Mouse (Mus musculus) testis, postnatal 14 days (tissue): ENCODE results near the gene Zdhhc17.
A peak's percentile ranks its signal among the peaks of the same experiment; 100 is the strongest.

Source experiments
- DNase-seq: peaks from one replicate; pipeline ENCODE4 v3.0.0; 2021; ENCODE audit warnings: low spot score

Gene Zdhhc17

GRCm38 (mm10) chr10:111009641-111010479 is at the start of gene Zdhhc17:
Gene Zdhhc17 (minus strand): TSS chr10:111010140.
- DNase-seq, result peak; percentile 91

- no peak for DNase-seq
Observed at GRCm38 (mm10) chr10:111055770-111056169, 45.8 kb upstream of the Zdhhc17 start.

DNA sequence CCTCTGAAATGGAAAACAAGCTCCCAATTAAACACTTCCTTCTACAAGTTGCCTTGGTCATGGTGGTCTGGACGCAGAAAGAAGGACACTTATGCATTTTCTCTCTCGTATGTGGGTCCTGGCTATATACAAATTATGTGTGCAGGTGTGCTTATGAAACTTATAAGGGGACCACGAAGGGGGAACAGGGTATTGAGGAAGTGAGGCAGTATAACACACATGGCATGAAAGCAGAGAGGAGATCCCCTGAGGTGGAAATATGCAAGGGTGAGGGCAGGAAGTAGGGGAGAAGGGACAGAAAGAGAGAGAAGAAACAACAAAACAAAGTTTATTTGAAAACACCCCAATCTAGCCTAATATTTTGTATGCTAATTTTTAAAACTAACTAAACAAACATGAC is 41.7 kb upstream of the Zdhhc17 start:
- no peak for DNase-seq

GRCm38 (mm10) chr10:111050511-111050910 is 40.6 kb upstream of the Zdhhc17 start:
- DNase-seq, result no peak

- peak; percentile 24 for DNase-seq
Observed at GRCm38 (mm10) chr10:111050061-111050460, 40.1 kb upstream of the Zdhhc17 start.

- DNase-seq, result no peak
Observed at GRCm38 (mm10) chr10:111047895-111048294, 38.0 kb upstream of the Zdhhc17 start.

DNA sequence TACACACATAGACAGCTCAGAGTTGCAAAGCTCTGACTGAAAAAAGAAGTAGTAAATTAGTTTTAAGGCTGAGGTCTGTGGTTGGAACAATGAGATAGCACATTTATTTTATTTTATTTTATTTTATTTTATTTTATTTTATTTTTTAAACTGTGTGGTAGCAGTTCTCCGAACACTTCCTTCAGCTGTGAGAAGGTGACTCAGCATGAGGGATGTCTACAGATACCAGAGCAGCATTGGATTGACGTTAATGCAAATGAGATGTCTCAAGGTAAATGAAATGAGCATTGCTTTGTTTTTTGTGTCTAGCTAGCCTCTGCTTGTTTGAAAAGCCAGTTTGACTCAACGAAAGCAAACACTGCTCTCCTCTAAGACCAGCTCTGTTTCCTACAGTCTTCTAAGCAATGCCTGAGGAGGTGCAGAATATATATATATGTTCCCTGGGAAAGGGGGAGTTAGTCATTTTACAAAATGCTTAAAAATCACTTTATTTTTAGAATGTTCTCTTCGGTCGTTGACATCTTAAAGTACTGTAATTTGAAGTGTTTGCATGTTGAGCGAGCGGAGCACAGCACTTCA is 30.2 kb upstream of the Zdhhc17 start:
- no peak for DNase-seq

DNA sequence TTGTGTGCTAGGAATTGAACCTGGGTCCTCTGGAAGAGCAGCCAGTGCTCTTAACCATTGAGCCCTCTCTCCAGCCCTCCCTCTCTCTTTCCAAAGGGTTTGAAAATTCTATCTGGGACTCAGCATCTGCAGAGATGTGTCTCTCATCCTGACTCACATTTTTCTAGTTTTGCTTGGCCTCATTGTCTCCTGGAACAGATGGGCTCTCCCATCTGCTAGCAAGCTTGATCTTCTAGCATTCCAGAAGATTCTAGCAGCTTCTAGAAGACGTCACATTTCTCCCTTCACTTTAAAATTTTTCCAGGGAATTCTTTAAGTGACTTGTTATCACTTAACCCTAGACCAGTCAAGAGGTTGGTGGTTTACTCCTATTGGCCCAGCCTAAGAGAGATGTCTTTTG is 26.9 kb upstream of the Zdhhc17 start:
- no peak for DNase-seq

GRCm38 (mm10) chr10:111035134-111035533 is 25.2 kb upstream of the Zdhhc17 start:
- no peak for DNase-seq

DNA sequence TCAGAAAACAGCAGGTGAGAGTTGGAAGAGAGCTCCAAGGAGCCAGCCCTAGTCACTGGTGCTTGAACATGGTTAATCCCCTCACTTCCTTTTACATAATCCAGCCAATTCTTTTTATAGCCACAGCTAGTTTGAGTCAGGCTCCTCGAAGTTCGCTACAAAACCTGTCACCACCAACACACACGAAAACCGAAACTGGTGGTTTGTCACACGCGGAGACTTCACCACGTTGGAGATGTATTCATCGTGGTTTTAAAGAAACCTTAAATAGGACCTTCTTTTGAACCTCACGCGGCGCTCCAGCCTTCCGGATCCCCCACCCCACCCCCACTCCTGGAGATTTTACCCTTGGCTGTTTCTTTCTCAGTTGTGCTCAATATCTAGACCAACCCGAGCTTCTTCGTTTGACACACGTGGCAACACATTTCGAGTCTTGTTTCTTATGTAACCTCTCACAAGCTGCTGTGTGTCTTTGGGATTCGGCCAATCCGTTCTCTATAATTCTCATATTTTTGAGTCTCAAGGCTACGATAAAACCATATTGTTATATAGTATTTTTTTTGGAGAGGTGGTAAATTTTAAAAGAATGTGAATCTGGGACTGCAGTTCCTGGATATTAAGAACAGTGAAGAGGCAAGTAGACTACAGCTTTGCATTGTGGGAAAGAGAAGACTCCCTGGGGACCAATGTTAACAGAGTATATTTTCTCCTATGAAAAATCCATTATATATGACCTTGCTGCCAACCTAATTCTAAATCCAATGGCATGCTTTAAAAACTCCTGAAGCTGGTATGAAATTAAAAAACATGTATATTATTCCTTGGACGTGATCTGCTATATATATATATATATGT is 21.8 kb upstream of the Zdhhc17 start:
- DNase-seq, result no peak

DNA sequence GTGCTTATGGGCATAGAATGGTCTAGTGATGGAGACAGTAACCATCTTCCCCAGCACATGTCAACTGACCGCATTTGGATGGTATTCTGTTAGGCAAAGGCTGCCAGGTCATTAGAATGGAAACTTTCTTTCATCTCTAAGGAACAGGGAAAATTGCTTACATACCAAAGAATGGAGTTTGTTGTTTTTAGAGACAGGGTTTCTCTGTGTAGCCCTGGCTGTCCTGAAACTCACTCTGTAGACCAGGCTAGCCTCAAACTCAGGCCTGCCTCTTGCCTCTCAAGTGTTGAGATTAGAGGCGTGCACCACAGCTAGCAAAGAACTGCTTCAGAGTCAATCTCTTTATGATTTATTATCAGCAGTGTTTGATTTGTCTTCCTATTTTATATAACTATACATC is 20.9 kb upstream of the Zdhhc17 start:
- no peak for DNase-seq

GRCm38 (mm10) chr10:111026106-111026505 is 16.2 kb upstream of the Zdhhc17 start:
- DNase-seq, result no peak

DNA sequence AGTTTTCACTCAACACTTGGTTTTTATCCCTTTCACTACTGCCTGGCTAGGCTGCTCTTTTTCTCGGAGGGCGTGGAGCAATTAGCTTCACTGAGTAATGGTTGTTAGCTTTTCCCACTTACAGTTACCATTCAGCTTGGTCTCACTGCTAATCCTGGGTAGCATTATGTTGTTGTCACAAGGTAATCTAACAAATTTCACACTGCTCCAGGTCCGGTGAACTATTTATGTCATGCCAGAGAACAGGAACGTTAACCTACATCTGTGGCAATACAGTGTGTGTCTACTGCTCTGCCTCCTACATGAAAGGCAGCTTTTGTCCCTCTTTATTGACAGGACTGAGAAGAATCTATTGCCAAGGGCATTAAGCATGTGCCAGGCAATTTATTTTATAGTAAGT is 14.8 kb upstream of the Zdhhc17 start:
- no peak for DNase-seq

GRCm38 (mm10) chr10:111014476-111014875 is 4.5 kb upstream of the Zdhhc17 start:
- DNase-seq, result peak; percentile 16

- no peak for DNase-seq
Observed at GRCm38 (mm10) chr10:111013265-111013664, 3.3 kb upstream of the Zdhhc17 start.

DNA sequence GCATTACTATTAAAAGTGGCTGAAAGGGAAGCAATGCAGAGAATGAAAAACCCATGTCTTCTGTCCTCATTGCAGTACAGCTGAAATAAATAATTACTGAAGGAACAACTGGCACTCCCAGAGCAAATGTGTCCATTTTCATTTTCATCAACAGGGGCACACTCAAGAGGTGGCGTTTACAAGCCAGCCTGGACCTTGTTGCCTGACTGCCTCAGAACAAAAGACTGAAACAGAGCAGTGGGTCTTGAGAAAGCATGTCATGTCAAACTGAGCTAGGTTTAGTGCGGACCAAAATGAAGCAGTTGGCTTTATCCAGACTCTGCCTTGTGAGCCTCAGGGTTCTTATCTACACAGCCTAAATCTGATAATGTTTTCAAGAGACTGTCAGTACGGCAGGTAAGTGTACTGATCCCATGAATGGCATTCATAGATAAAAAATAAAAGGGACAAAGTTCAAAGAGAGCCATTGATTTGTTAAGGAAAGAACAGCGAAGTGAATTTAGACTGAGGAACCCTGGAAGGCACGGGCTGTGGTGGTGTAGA is 2.6 kb upstream of the Zdhhc17 start:
- no peak for DNase-seq

GRCm38 (mm10) chr10:111011226-111011765 is 1.4 kb upstream of the Zdhhc17 start:
- no peak for DNase-seq

DNA sequence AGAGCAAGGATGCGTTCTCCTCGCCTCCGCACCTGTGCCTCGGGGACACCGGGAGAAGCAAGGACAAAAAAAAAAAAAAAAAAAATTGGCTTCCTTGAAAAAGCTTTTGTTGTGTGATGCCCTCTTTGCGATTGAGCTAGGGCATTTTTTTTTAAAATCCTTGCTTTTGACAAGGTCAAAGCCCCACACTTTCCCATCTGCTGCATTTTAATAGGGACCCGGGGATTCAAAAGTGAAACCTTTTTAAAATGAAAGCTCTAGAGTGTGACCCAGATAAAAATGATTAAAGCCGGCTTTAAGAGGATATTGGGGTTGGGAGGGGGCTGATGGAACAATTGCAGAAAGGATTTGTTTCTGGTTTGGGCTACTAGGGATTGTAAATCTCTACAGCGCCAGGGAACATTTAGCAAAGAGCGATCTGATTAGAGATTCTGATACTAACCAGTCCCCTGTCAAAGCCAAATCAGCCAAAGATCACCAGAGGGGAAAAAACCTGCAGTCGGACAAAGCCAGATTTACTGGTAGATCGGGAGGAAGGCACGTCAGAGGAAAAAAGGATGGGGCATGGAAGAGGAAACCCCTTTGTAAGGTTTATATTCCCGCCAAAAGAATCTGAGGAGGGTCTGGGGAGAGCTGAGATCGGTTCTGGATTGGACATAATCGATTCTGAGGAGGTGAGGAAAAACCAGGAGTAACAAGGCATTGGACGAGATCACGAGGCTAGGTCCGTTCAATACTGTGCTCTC is 713 bp upstream of the Zdhhc17 start:
- no peak for DNase-seq

- DNase-seq, result peak; percentile 52
Observed at GRCm38 (mm10) chr10:111009113-111009640, 763 bp downstream of the Zdhhc17 start.

GRCm38 (mm10) chr10:111007687-111008086 is 2.3 kb downstream of the Zdhhc17 start:
- no peak for DNase-seq
